Mouse (Mus musculus) B cell, adult 67 days (primary cell): ENCODE measurements around the gene Grm8. TPM values are rescaled to one million over a fixed set of nuclear protein-coding genes. Genes with fewer than 3 reads are reported as not detected.

ENCODE experiments used
- total RNA-seq, 2 experiments: library from RNA; stranded (reverse); gene quantifications; 4 replicates each; pipeline ENCODE4 v1.2.4; 2023

Grm8 gene
- total RNA-seq = not detected

DNA sequence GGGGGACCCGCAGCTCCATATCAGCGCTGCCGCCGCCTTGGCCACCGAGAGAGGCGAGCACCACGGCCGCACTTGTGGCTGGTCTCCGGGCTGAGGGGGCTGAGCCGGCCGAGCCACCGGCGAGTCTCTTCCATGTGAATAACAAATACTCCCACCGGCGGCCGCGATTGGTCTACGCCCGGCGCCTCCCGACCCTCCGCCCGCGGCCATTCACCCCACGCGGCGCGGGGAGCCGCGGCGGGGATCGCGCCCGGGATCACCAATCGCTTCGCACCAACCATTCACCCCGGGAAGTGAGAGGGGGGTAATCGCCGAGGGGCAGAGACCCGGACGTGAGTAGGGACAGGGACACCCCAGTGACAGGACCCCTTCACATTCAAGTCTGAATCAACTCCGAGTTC, at the start of gene Grm8:
Gene Grm8 (minus strand): TSS at position 178 of the 401 bp plus-strand sequence.

